Mouse (Mus musculus): ENCODE measurements around the gene Scoc. TPM values are rescaled to one million over a fixed set of nuclear protein-coding genes. Genes with fewer than 3 reads are reported as not detected.

Scoc gene
- polyA plus RNA-seq, 1 experiment from 2014 or later = 166 TPM

- Histone ChIP-seq H3K27me3 (ENCODE audit: control insufficient read depth, insufficient read depth, low read length) (no peaks in the 10 kb centered on the region), H3K9me3 (ENCODE audit: control insufficient read depth, low read length) (no peaks in the 10 kb centered on the region), H3K4me3 (ENCODE audit: low read depth, low read length) (no peak overlapping the region), H3K27ac (ENCODE audit: low read depth, low read length) (no peak overlapping the region), H3K4me2 (ENCODE audit: low read depth) (no peak overlapping the region), H3K36me3 (ENCODE audit: control insufficient read depth, insufficient read depth, low read length) (no peaks in the 10 kb centered on the region), H3K9ac (ENCODE audit: low read length) (no peak overlapping the region), H3K4me1 (ENCODE audit: control insufficient read depth, insufficient read depth, low read length) (no peaks in the 10 kb centered on the region)
- WGBS = 81% methylated on average over 6 of the region's 6 CpGs
- no peak for ATAC-seq (ENCODE audit: insufficient read depth, low FRiP score, low TSS enrichment)
- DNase-seq (ENCODE audit: low spot score) = no peak
These were observed 40.2 kb downstream of the Scoc start for GRCm38 (mm10) chr8:83417970-83418369.

GRCm38 (mm10) chr8:83416878-83417277, 41.3 kb downstream of the Scoc start:
- no peaks in the 10 kb centered on the region for H3K9me3 ChIP-seq (ENCODE audit: control insufficient read depth, low read length)
- DNase-seq (ENCODE audit: low spot score) (no peak), ATAC-seq (ENCODE audit: insufficient read depth, low FRiP score, low TSS enrichment) (no peak)
- no peak overlapping the region for H3K4me2 ChIP-seq (ENCODE audit: low read depth)
- no peak overlapping the region for H3K9ac ChIP-seq (ENCODE audit: low read length)
- no peaks in the 10 kb centered on the region for H3K4me1 ChIP-seq (ENCODE audit: control insufficient read depth, insufficient read depth, low read length)
- H3K27ac ChIP-seq (ENCODE audit: low read depth, low read length) = no peak overlapping the region
- no peaks in the 10 kb centered on the region for H3K27me3 ChIP-seq (ENCODE audit: control insufficient read depth, insufficient read depth, low read length)
- H3K36me3 ChIP-seq (ENCODE audit: control insufficient read depth, insufficient read depth, low read length) = no peaks in the 10 kb centered on the region
- H3K4me3 ChIP-seq (ENCODE audit: low read depth, low read length) = no peak overlapping the region
- 97% methylated on average over 15 of the region's 15 CpGs for WGBS

- Histone ChIP-seq H3K36me3 (ENCODE audit: control insufficient read depth, insufficient read depth, low read length) (no peaks in the 10 kb centered on the region), H3K9ac (ENCODE audit: low read length) (no peak overlapping the region), H3K27me3 (ENCODE audit: control insufficient read depth, insufficient read depth, low read length) (no peaks in the 10 kb centered on the region), H3K4me2 (ENCODE audit: low read depth) (no peak overlapping the region), H3K4me3 (ENCODE audit: low read depth, low read length) (no peak overlapping the region), H3K27ac (ENCODE audit: low read depth, low read length) (no peak overlapping the region), H3K4me1 (ENCODE audit: control insufficient read depth, insufficient read depth, low read length) (no peaks in the 10 kb centered on the region), H3K9me3 (ENCODE audit: control insufficient read depth, low read length) (no peaks in the 10 kb centered on the region)
- DNase-seq (ENCODE audit: low spot score) = no peak
- ATAC-seq (ENCODE audit: insufficient read depth, low FRiP score, low TSS enrichment) = no peak
- WGBS = 80% methylated on average over 7 of the region's 7 CpGs
These were observed 49.7 kb downstream of the Scoc start for GRCm38 (mm10) chr8:83408496-83408895.

- H3K9me3 ChIP-seq (ENCODE audit: control insufficient read depth, low read length) = no peaks in the 10 kb centered on the region
- no peaks in the 10 kb centered on the region for H3K36me3 ChIP-seq (ENCODE audit: control insufficient read depth, insufficient read depth, low read length)
- H3K27me3 ChIP-seq (ENCODE audit: control insufficient read depth, insufficient read depth, low read length) = no peaks in the 10 kb centered on the region
- H3K4me1 ChIP-seq (ENCODE audit: control insufficient read depth, insufficient read depth, low read length) = no peaks in the 10 kb centered on the region
- no peak overlapping the region for H3K4me2 ChIP-seq (ENCODE audit: low read depth)
- H3K9ac ChIP-seq (ENCODE audit: low read length) = no peak overlapping the region
- ATAC-seq (ENCODE audit: insufficient read depth, low FRiP score, low TSS enrichment) = no peak
- H3K4me3 ChIP-seq (ENCODE audit: low read depth, low read length) = no peak overlapping the region
- WGBS = 30% methylated on average over 6 of the region's 6 CpGs
- no peak overlapping the region for H3K27ac ChIP-seq (ENCODE audit: low read depth, low read length)
- peak; percentile 41 for DNase-seq (ENCODE audit: low spot score)
These were observed 51.4 kb downstream of the Scoc start for GRCm38 (mm10) chr8:83406836-83407235.

GRCm38 (mm10) chr8:83405548-83405947, 52.6 kb downstream of the Scoc start:
- WGBS = 88% methylated on average over 10 of the region's 10 CpGs
- H3K36me3 ChIP-seq (ENCODE audit: control insufficient read depth, insufficient read depth, low read length) = no peaks in the 10 kb centered on the region
- H3K4me3 ChIP-seq (ENCODE audit: low read depth, low read length) = no peak overlapping the region
- DNase-seq (ENCODE audit: low spot score) = no peak
- ATAC-seq (ENCODE audit: insufficient read depth, low FRiP score, low TSS enrichment) = no peak
- no peaks in the 10 kb centered on the region for H3K27me3 ChIP-seq (ENCODE audit: control insufficient read depth, insufficient read depth, low read length)
- H3K9me3 ChIP-seq (ENCODE audit: control insufficient read depth, low read length) = no peaks in the 10 kb centered on the region
- no peaks in the 10 kb centered on the region for H3K4me1 ChIP-seq (ENCODE audit: control insufficient read depth, insufficient read depth, low read length)
- no peak overlapping the region for H3K4me2 ChIP-seq (ENCODE audit: low read depth)
- no peak overlapping the region for H3K9ac ChIP-seq (ENCODE audit: low read length)
- H3K27ac ChIP-seq (ENCODE audit: low read depth, low read length) = no peak overlapping the region

- no peak for ATAC-seq (ENCODE audit: insufficient read depth, low FRiP score, low TSS enrichment)
- WGBS = 78% methylated on average over 4 of the region's 4 CpGs
- Histone ChIP-seq H3K9me3 (ENCODE audit: control insufficient read depth, low read length) (no peaks in the 10 kb centered on the region), H3K4me3 (ENCODE audit: low read depth, low read length) (no peak overlapping the region), H3K4me2 (ENCODE audit: low read depth) (no peak overlapping the region), H3K9ac (ENCODE audit: low read length) (no peak overlapping the region), H3K27me3 (ENCODE audit: control insufficient read depth, insufficient read depth, low read length) (no peaks in the 10 kb centered on the region), H3K4me1 (ENCODE audit: control insufficient read depth, insufficient read depth, low read length) (no peaks in the 10 kb centered on the region), H3K27ac (ENCODE audit: low read depth, low read length) (no peak overlapping the region), H3K36me3 (ENCODE audit: control insufficient read depth, insufficient read depth, low read length) (no peaks in the 10 kb centered on the region)
- no peak for DNase-seq (ENCODE audit: low spot score)
These were observed 60.5 kb downstream of the Scoc start for GRCm38 (mm10) chr8:83397726-83398125.

GRCm38 (mm10) chr8:83396680-83397079, 61.5 kb downstream of the Scoc start:
- Histone ChIP-seq H3K4me3 (ENCODE audit: low read depth, low read length) (no peak overlapping the region), H3K4me2 (ENCODE audit: low read depth) (no peak overlapping the region), H3K4me1 (ENCODE audit: control insufficient read depth, insufficient read depth, low read length) (no peaks in the 10 kb centered on the region), H3K9me3 (ENCODE audit: control insufficient read depth, low read length) (no peaks in the 10 kb centered on the region), H3K27ac (ENCODE audit: low read depth, low read length) (no peak overlapping the region), H3K36me3 (ENCODE audit: control insufficient read depth, insufficient read depth, low read length) (no peaks in the 10 kb centered on the region), H3K27me3 (ENCODE audit: control insufficient read depth, insufficient read depth, low read length) (no peaks in the 10 kb centered on the region), H3K9ac (ENCODE audit: low read length) (no peak overlapping the region)
- DNase-seq (ENCODE audit: low spot score) (no peak), ATAC-seq (ENCODE audit: insufficient read depth, low FRiP score, low TSS enrichment) (no peak)
- 89% methylated on average over 6 of the region's 6 CpGs for WGBS

GRCm38 (mm10) chr8:83394325-83394724, 63.9 kb downstream of the Scoc start:
- no peak overlapping the region for H3K27ac ChIP-seq (ENCODE audit: low read depth, low read length)
- WGBS = 94% methylated on average over 5 of the region's 5 CpGs
- ATAC-seq (ENCODE audit: insufficient read depth, low FRiP score, low TSS enrichment) = no peak
- no peaks in the 10 kb centered on the region for H3K4me1 ChIP-seq (ENCODE audit: control insufficient read depth, insufficient read depth, low read length)
- H3K9ac ChIP-seq (ENCODE audit: low read length) = no peak overlapping the region
- H3K4me2 ChIP-seq (ENCODE audit: low read depth) = no peak overlapping the region
- DNase-seq (ENCODE audit: low spot score) = no peak
- peaks cover under 1% of the 10 kb centered on the region; the same call in 1 of the 2 replicates for H3K27me3 ChIP-seq (ENCODE audit: control insufficient read depth, insufficient read depth, low read length)
- no peak overlapping the region for H3K4me3 ChIP-seq (ENCODE audit: low read depth, low read length)
- no peaks in the 10 kb centered on the region for H3K9me3 ChIP-seq (ENCODE audit: control insufficient read depth, low read length)
- no peaks in the 10 kb centered on the region for H3K36me3 ChIP-seq (ENCODE audit: control insufficient read depth, insufficient read depth, low read length)

GRCm38 (mm10) chr8:83392521-83392920, 65.7 kb downstream of the Scoc start:
- 64% methylated on average over 1 of the region's 1 CpGs for WGBS
- no peak overlapping the region for H3K27ac ChIP-seq (ENCODE audit: low read depth, low read length)
- no peaks in the 10 kb centered on the region for H3K4me1 ChIP-seq (ENCODE audit: control insufficient read depth, insufficient read depth, low read length)
- H3K4me2 ChIP-seq (ENCODE audit: low read depth) = no peak overlapping the region
- H3K9me3 ChIP-seq (ENCODE audit: control insufficient read depth, low read length) = no peaks in the 10 kb centered on the region
- no peak overlapping the region for H3K4me3 ChIP-seq (ENCODE audit: low read depth, low read length)
- H3K27me3 ChIP-seq (ENCODE audit: control insufficient read depth, insufficient read depth, low read length) = peaks cover 3% of the 10 kb centered on the region; the same call in 1 of the 2 replicates
- no peak overlapping the region for H3K9ac ChIP-seq (ENCODE audit: low read length)
- DNase-seq (ENCODE audit: low spot score) (no peak), ATAC-seq (ENCODE audit: insufficient read depth, low FRiP score, low TSS enrichment) (no peak)
- H3K36me3 ChIP-seq (ENCODE audit: control insufficient read depth, insufficient read depth, low read length) = no peaks in the 10 kb centered on the region
